Mouse (Mus musculus): ENCODE measurements around the gene Olah. TPM values are rescaled to one million over a fixed set of nuclear protein-coding genes. Genes with fewer than 3 reads are reported as not detected.

The Olah gene
- total RNA-seq, 1 experiment, result not detected

DNA sequence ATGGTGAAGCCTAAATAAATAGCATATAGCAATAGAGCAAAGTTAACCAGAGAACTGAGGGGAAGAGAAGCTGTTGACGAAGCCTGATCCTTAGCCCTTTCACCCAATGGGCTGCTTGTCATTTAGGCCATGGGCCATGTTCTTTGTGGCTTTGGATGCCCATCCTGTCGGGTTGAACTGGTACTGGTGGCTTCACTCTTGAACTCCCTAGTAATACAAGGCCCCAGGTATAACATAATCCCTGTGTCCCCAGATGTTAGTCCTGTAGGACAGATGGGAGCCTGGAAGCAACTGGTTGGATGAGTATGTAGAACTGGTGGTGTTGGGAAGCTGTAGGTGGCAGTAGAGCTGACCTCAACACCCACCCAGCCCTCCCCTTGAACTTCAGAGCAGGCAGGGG, 5.1 kb downstream of the Olah start:
- in situ Hi-C loops (cut with MboI; ENCODE audit: low sequenced_read_pairs in 2 of 2, unreplicated experiment in 2 of 2), result no loop called here
- no peak for TF ChIP-seq ZNF384 (IDR thresholded peaks at IDR 0.05; ENCODE audit: low read depth, low read length)
- no peak for TF ChIP-seq CHD2 (IDR thresholded peaks at IDR 0.05; ENCODE audit: low read depth, low read length)
- TF ChIP-seq HCFC1 (IDR thresholded peaks at IDR 0.05; ENCODE audit: borderline replicate concordance, insufficient read depth, low read length), result no peak
- TF ChIP-seq ZC3H11A (IDR thresholded peaks at IDR 0.05; ENCODE audit: borderline replicate concordance, low read depth, low read length), result no peak
- TF ChIP-seq MAFK (IDR thresholded peaks at IDR 0.05; ENCODE audit: insufficient read depth, low read depth, low read length), result no peak
- DNase-seq (ENCODE audit: low read depth, low spot score), result no peak
- H3K36me3 ChIP-seq (ENCODE audit: control insufficient read depth, insufficient read depth, low read length, poor library complexity, severe bottlenecking), result no peaks in the 10 kb centered on the region
- no peaks in the 10 kb centered on the region for H3K9me3 ChIP-seq (ENCODE audit: control insufficient read depth, insufficient read depth, low read depth, low read length)
- H3K4me3 ChIP-seq (ENCODE audit: insufficient read depth in 1 of 2, low read depth in 1 of 2, low read length in 2 of 2, poor library complexity in 1 of 2, severe bottlenecking in 1 of 2), result no peak overlapping the region
- H3K27ac ChIP-seq (ENCODE audit: insufficient read depth, low read depth, low read length, poor library complexity, severe bottlenecking), result no peak overlapping the region
- H3K4me1 ChIP-seq (ENCODE audit: control insufficient read depth in 2 of 2, insufficient read depth in 2 of 2, low read length in 2 of 2, poor library complexity in 1 of 2), result no peaks in the 10 kb centered on the region
- no peak overlapping the region for H3K9ac ChIP-seq (ENCODE audit: insufficient read depth, low read depth, low read length, poor library complexity, severe bottlenecking)

DNA sequence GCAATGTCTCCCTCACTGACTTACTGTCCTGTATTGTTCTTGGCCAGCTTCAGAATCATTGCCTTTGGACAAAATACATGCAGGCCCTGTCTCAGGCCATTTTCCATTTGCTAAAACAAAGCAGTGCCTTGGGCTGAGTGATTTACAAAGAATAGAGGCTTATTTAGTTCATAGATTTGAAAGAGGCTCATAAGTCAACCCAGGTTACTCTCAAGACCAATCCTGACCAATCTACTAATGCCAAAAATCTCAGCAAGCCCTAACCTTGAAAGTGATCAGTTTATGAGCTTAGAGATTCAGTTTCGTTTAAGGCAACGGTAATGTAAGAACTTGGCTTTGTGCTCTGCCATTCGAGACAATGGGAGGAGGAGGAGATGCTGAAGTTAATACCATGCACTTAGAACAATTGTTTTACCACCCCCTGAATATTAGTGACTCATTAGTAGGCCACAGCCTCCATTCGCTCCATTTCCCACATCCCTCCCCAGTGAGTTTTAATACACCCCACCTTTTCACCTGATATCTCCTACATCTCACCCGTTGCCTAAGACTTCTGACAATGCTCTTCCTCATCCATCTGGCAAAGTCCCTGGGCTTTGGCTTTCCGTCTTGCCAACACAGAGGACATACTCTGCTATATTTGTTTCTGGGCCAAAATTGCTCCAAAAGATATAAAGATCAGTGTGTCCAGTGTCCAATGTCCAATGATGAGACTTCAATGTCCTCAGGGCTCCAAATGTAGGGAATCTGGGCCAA, 9.7 kb downstream of the Olah start:
- in situ Hi-C loops (cut with MboI; ENCODE audit: low sequenced_read_pairs in 2 of 2, unreplicated experiment in 2 of 2), result no loop called here
- Histone ChIP-seq H3K9ac (ENCODE audit: insufficient read depth, low read depth, low read length, poor library complexity, severe bottlenecking) (no peak overlapping the region), H3K9me3 (ENCODE audit: control insufficient read depth, insufficient read depth, low read depth, low read length) (no peaks in the 10 kb centered on the region)

GRCm38 (mm10) chr2:3365127-3365526, 31.9 kb downstream of the Olah start:
- no peak overlapping the region for H3K9ac ChIP-seq (ENCODE audit: insufficient read depth, low read depth, low read length, poor library complexity, severe bottlenecking)
- H3K9me3 ChIP-seq (ENCODE audit: control insufficient read depth, insufficient read depth, low read depth, low read length), result no peaks in the 10 kb centered on the region
- TF ChIP-seq MAFK (IDR thresholded peaks at IDR 0.05; ENCODE audit: insufficient read depth, low read depth, low read length), result no peak
- TF ChIP-seq ZNF384 (IDR thresholded peaks at IDR 0.05; ENCODE audit: low read depth, low read length), result no peak
- TF ChIP-seq ZC3H11A (IDR thresholded peaks at IDR 0.05; ENCODE audit: borderline replicate concordance, low read depth, low read length), result no peak
- TF ChIP-seq CHD2 (IDR thresholded peaks at IDR 0.05; ENCODE audit: low read depth, low read length), result no peak
- no peak for TF ChIP-seq HCFC1 (IDR thresholded peaks at IDR 0.05; ENCODE audit: borderline replicate concordance, insufficient read depth, low read length)
- no peaks in the 10 kb centered on the region for H3K36me3 ChIP-seq (ENCODE audit: control insufficient read depth, insufficient read depth, low read length, poor library complexity, severe bottlenecking)
- no peak overlapping the region for H3K4me3 ChIP-seq (ENCODE audit: insufficient read depth in 1 of 2, low read depth in 1 of 2, low read length in 2 of 2, poor library complexity in 1 of 2, severe bottlenecking in 1 of 2)
- DNase-seq (ENCODE audit: low read depth, low spot score), result no peak
- H3K4me1 ChIP-seq (ENCODE audit: control insufficient read depth in 2 of 2, insufficient read depth in 2 of 2, low read length in 2 of 2, poor library complexity in 1 of 2), result no peaks in the 10 kb centered on the region
- in situ Hi-C loops (cut with MboI; ENCODE audit: low sequenced_read_pairs in 2 of 2, unreplicated experiment in 2 of 2), result no loop called here
- no peak overlapping the region for H3K27ac ChIP-seq (ENCODE audit: insufficient read depth, low read depth, low read length, poor library complexity, severe bottlenecking)

More for the DNA sequence above, 9.7 kb downstream of the Olah start:
- no peak for TF ChIP-seq HCFC1 (IDR thresholded peaks at IDR 0.05; ENCODE audit: borderline replicate concordance, insufficient read depth, low read length)
- no peak for TF ChIP-seq CHD2 (IDR thresholded peaks at IDR 0.05; ENCODE audit: low read depth, low read length)
- no peak for TF ChIP-seq ZC3H11A (IDR thresholded peaks at IDR 0.05; ENCODE audit: borderline replicate concordance, low read depth, low read length)
- no peak for TF ChIP-seq MAFK (IDR thresholded peaks at IDR 0.05; ENCODE audit: insufficient read depth, low read depth, low read length)
- no peak for TF ChIP-seq ZNF384 (IDR thresholded peaks at IDR 0.05; ENCODE audit: low read depth, low read length)
- Histone ChIP-seq H3K4me3 (ENCODE audit: insufficient read depth in 1 of 2, low read depth in 1 of 2, low read length in 2 of 2, poor library complexity in 1 of 2, severe bottlenecking in 1 of 2) (no peak overlapping the region), H3K27ac (ENCODE audit: insufficient read depth, low read depth, low read length, poor library complexity, severe bottlenecking) (no peak overlapping the region), H3K36me3 (ENCODE audit: control insufficient read depth, insufficient read depth, low read length, poor library complexity, severe bottlenecking) (no peaks in the 10 kb centered on the region), H3K4me1 (ENCODE audit: control insufficient read depth in 2 of 2, insufficient read depth in 2 of 2, low read length in 2 of 2, poor library complexity in 1 of 2) (no peaks in the 10 kb centered on the region)
- DNase-seq (ENCODE audit: low read depth, low spot score), result no peak

GRCm38 (mm10) chr2:3361067-3361466, 35.9 kb downstream of the Olah start:
- Histone ChIP-seq H3K9me3 (ENCODE audit: control insufficient read depth, insufficient read depth, low read depth, low read length) (no peaks in the 10 kb centered on the region), H3K36me3 (ENCODE audit: control insufficient read depth, insufficient read depth, low read length, poor library complexity, severe bottlenecking) (no peaks in the 10 kb centered on the region), H3K4me3 (ENCODE audit: insufficient read depth in 1 of 2, low read depth in 1 of 2, low read length in 2 of 2, poor library complexity in 1 of 2, severe bottlenecking in 1 of 2) (no peak overlapping the region), H3K4me1 (ENCODE audit: control insufficient read depth in 2 of 2, insufficient read depth in 2 of 2, low read length in 2 of 2, poor library complexity in 1 of 2) (no peaks in the 10 kb centered on the region), H3K9ac (ENCODE audit: insufficient read depth, low read depth, low read length, poor library complexity, severe bottlenecking) (no peak overlapping the region), H3K27ac (ENCODE audit: insufficient read depth, low read depth, low read length, poor library complexity, severe bottlenecking) (no peak overlapping the region)
- in situ Hi-C loops (cut with MboI; ENCODE audit: low sequenced_read_pairs in 2 of 2, unreplicated experiment in 2 of 2), result no loop called here
- no peak for TF ChIP-seq ZNF384 (IDR thresholded peaks at IDR 0.05; ENCODE audit: low read depth, low read length)
- no peak for TF ChIP-seq MAFK (IDR thresholded peaks at IDR 0.05; ENCODE audit: insufficient read depth, low read depth, low read length)
- no peak for TF ChIP-seq ZC3H11A (IDR thresholded peaks at IDR 0.05; ENCODE audit: borderline replicate concordance, low read depth, low read length)
- no peak for TF ChIP-seq HCFC1 (IDR thresholded peaks at IDR 0.05; ENCODE audit: borderline replicate concordance, insufficient read depth, low read length)
- no peak for TF ChIP-seq CHD2 (IDR thresholded peaks at IDR 0.05; ENCODE audit: low read depth, low read length)
- no peak for DNase-seq (ENCODE audit: low read depth, low spot score)

Data from ES-E14 (cell line).